Mouse (Mus musculus) kidney, postnatal 4 days (tissue): ENCODE results near the gene Rhou.
"Not testable (repeated sequence)": the region's sequence is repeated elsewhere in the genome, so short reads cannot be mapped to it uniquely, and the experiment has no call there.

Experiments used
- DNase-seq, 2 experiments: peaks; one replicate each; pipeline ENCODE4 v3.0.0; 2021; ENCODE audit warnings: mixed read lengths in 2 of 2

Gene Rhou

GRCm38 (mm10) chr8:123653308-123653993, at the start of gene Rhou:
Gene Rhou (plus strand): TSS chr8:123653929.
- peak; percentile 98 for DNase-seq

GRCm38 (mm10) chr8:123612652-123613051, 41.1 kb upstream of the Rhou start:
- DNase-seq, result not testable (repeated sequence)

GRCm38 (mm10) chr8:123623523-123623922, 30.2 kb upstream of the Rhou start:
- not testable (repeated sequence) for DNase-seq

GRCm38 (mm10) chr8:123624274-123624673, 29.5 kb upstream of the Rhou start:
- no peak for DNase-seq

GRCm38 (mm10) chr8:123624702-123625101, 29.0 kb upstream of the Rhou start:
- no peak for DNase-seq

- DNase-seq, result no peak
These were observed 28.0 kb upstream of the Rhou start for GRCm38 (mm10) chr8:123625717-123626116.

GRCm38 (mm10) chr8:123627410-123628147, 26.1 kb upstream of the Rhou start:
- no peak for DNase-seq

- peak; percentile 66 to 72 for DNase-seq
These were observed 25.3 kb upstream of the Rhou start for GRCm38 (mm10) chr8:123628253-123628967.

GRCm38 (mm10) chr8:123628968-123629755, 24.6 kb upstream of the Rhou start:
- peak; percentile 86 to 89 for DNase-seq

- DNase-seq, result no peak
These were observed 23.7 kb upstream of the Rhou start for GRCm38 (mm10) chr8:123630058-123630457.

- DNase-seq, result peak in 1 of 2 experiments; percentile 25
These were observed 22.9 kb upstream of the Rhou start for GRCm38 (mm10) chr8:123630841-123631251.

- not testable (repeated sequence) for DNase-seq
These were observed 22.0 kb upstream of the Rhou start for GRCm38 (mm10) chr8:123631746-123632145.

- DNase-seq, result no peak
These were observed 21.5 kb upstream of the Rhou start for GRCm38 (mm10) chr8:123632257-123632656.

GRCm38 (mm10) chr8:123633801-123634200, 19.9 kb upstream of the Rhou start:
- no peak for DNase-seq

GRCm38 (mm10) chr8:123634395-123635131, 19.2 kb upstream of the Rhou start:
- no peak for DNase-seq

GRCm38 (mm10) chr8:123635671-123636070, 18.1 kb upstream of the Rhou start:
- DNase-seq, result no peak

- peak; percentile 61 to 78 for DNase-seq
These were observed 10.2 kb upstream of the Rhou start for GRCm38 (mm10) chr8:123643330-123644051.

GRCm38 (mm10) chr8:123645229-123645628, 8.5 kb upstream of the Rhou start:
- DNase-seq, result peak; percentile 24 to 54

- peak; percentile 34 to 49 for DNase-seq
These were observed 5.2 kb upstream of the Rhou start for GRCm38 (mm10) chr8:123648245-123649170.

GRCm38 (mm10) chr8:123649483-123649882, 4.2 kb upstream of the Rhou start:
- DNase-seq, result no peak
